Mouse (Mus musculus) cortical plate, adult 2 months (tissue): Measurements from ENCODE around the gene Cmas.

ENCODE experiments used
- CTCF ChIP-seq: fragments of 200-500 bp; IDR thresholded peaks from 2 replicates; pipeline ENCODE4 v1.5.1; 2011; ENCODE audit warnings: mild to moderate bottlenecking, control low read depth, low read length; ENCODE audit not compliant: insufficient read depth; ENCODE audit errors: extremely low read depth
- POLR2A ChIP-seq: fragments of 200-500 bp; IDR thresholded peaks from 2 replicates; pipeline ENCODE4 v1.6.1; 2011; ENCODE audit warnings: mild to moderate bottlenecking, low read length, control low read depth; ENCODE audit not compliant: insufficient read depth; ENCODE audit errors: extremely low read depth

DNA sequence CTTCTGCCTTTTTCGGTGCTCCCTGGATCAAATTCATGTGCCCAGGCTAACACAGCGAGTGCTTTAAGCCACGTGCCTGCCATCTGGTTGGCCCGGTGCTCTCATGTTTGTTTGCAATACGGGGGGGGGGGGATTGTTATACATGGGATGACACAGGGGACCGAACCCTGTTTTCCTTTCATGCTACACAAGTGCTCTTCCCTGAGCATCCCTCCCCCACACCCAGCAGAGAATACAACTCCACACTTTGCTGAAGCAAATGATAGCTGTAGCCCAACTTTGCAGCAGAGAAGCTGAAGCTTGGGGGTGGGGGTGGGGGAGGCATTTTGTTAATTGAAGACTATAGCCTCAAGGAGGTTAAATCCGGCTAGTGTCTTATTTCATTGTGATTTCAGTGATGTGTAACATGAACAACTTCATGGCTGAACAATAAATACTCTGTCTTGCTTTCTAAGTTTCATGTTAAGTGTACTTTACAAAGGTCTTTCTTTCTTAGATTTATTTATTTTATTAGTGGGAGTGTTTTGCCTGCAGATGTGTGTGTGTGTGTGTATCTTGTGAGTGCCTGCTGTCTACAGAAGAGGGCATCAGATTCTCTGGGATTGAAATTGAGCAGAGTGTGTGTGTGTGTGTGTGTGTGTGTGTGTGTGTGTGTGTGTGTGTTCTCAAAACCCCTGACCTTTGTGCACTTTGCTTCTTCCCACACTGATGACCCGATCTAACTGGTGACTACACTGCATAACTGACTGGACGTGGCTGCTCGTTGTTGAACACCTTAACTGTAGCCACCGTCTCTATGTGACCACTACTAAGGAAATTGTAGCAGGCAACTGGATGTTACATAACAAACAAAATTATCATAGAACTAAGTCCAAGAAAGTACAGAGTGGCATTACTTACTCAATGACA, 46.4 kb downstream of the Cmas start:
- TF ChIP-seq POLR2A (no peak), CTCF (no peak)
